Mouse (Mus musculus): ENCODE results near the gene Ercc1. TPM values are rescaled to one million over a fixed set of nuclear protein-coding genes. Genes with fewer than 3 reads are reported as not detected.

Gene Ercc1
- polyA plus RNA-seq, 1 experiment from 2014 or later = 68.4 TPM

- Histone ChIP-seq H3K4me2 (ENCODE audit: low read length) (no peak overlapping the region), H3K27me3 (ENCODE audit: insufficient read depth, low read length) (0 out of 2 replicates have a peak, but pooled peaks cover 4% of the 10 kb centered on the region), H3K9ac (ENCODE audit: low read depth, low read length) (no peak overlapping the region), H3K36me3 (ENCODE audit: insufficient read depth, low read length) (no peaks in the 10 kb centered on the region), H3K9me3 (replicated peaks; ENCODE audit: low read length) (no peaks in the 10 kb centered on the region), H3K4me1 (replicated peaks; ENCODE audit: insufficient read depth, low read length) (peaks cover 8% of the 10 kb centered on the region), H3K27ac (no peak overlapping the region), H3K4me3 (replicated peaks; ENCODE audit: low read depth, low read length) (no peak overlapping the region)
- no peak for TF ChIP-seq CTCF (IDR thresholded peaks at IDR 0.05; ENCODE audit: low read depth)
- no peak for DNase-seq (ENCODE audit: low spot score)
- WGBS = 55% methylated on average over 14 of the region's 14 CpGs
- no peak for ATAC-seq (replicated peaks; ENCODE audit: low FRiP score, low read depth)
These were observed 28.0 kb upstream of the Ercc1 start for GRCm38 (mm10) chr7:19316451-19317161.

GRCm38 (mm10) chr7:19318201-19318600, 26.4 kb upstream of the Ercc1 start:
- Histone ChIP-seq H3K9ac (ENCODE audit: low read depth, low read length) (no peak overlapping the region), H3K4me1 (replicated peaks; ENCODE audit: insufficient read depth, low read length) (peaks cover 8% of the 10 kb centered on the region), H3K27me3 (ENCODE audit: insufficient read depth, low read length) (0 out of 2 replicates have a peak, but pooled peaks cover 4% of the 10 kb centered on the region), H3K27ac (no peak overlapping the region), H3K36me3 (ENCODE audit: insufficient read depth, low read length) (no peaks in the 10 kb centered on the region), H3K4me3 (replicated peaks; ENCODE audit: low read depth, low read length) (no peak overlapping the region), H3K9me3 (replicated peaks; ENCODE audit: low read length) (no peaks in the 10 kb centered on the region), H3K4me2 (ENCODE audit: low read length) (no peak overlapping the region)
- no peak for TF ChIP-seq CTCF (IDR thresholded peaks at IDR 0.05; ENCODE audit: low read depth)
- WGBS = 63% methylated on average over 2 of the region's 2 CpGs
- DNase-seq (ENCODE audit: low spot score) (no peak), ATAC-seq (replicated peaks; ENCODE audit: low FRiP score, low read depth) (no peak)

- H3K9ac ChIP-seq (ENCODE audit: low read depth, low read length) = no peak overlapping the region
- DNase-seq (ENCODE audit: low spot score) = no peak
- no peaks in the 10 kb centered on the region for H3K9me3 ChIP-seq (replicated peaks; ENCODE audit: low read length)
- peaks cover 8% of the 10 kb centered on the region for H3K4me1 ChIP-seq (replicated peaks; ENCODE audit: insufficient read depth, low read length)
- H3K36me3 ChIP-seq (ENCODE audit: insufficient read depth, low read length) = no peaks in the 10 kb centered on the region
- H3K27ac ChIP-seq = no peak overlapping the region
- H3K27me3 ChIP-seq (ENCODE audit: insufficient read depth, low read length) = 0 out of 2 replicates have a peak, but pooled peaks cover 4% of the 10 kb centered on the region
- WGBS = 78% methylated on average over 7 of the region's 7 CpGs
- no peak for ATAC-seq (replicated peaks; ENCODE audit: low FRiP score, low read depth)
- H3K4me3 ChIP-seq (replicated peaks; ENCODE audit: low read depth, low read length) = no peak overlapping the region
- TF ChIP-seq CTCF (IDR thresholded peaks at IDR 0.05; ENCODE audit: low read depth) = no peak
- H3K4me2 ChIP-seq (ENCODE audit: low read length) = no peak overlapping the region
These were observed 25.9 kb upstream of the Ercc1 start for GRCm38 (mm10) chr7:19318676-19319075.

- Histone ChIP-seq H3K4me1 (replicated peaks; ENCODE audit: insufficient read depth, low read length) (peaks cover 8% of the 10 kb centered on the region), H3K4me2 (ENCODE audit: low read length) (peak overlapping the region; percentile 75), H3K9ac (ENCODE audit: low read depth, low read length) (peak overlapping the region; percentile 41; the same call in 1 of the 2 replicates), H3K9me3 (replicated peaks; ENCODE audit: low read length) (no peaks in the 10 kb centered on the region), H3K36me3 (ENCODE audit: insufficient read depth, low read length) (no peaks in the 10 kb centered on the region), H3K4me3 (replicated peaks; ENCODE audit: low read depth, low read length) (peak overlapping the region; percentile 36), H3K27ac (no peak overlapping the region), H3K27me3 (ENCODE audit: insufficient read depth, low read length) (0 out of 2 replicates have a peak, but pooled peaks cover 4% of the 10 kb centered on the region)
- WGBS = 15% methylated on average over 9 of the region's 9 CpGs
- DNase-seq (ENCODE audit: low spot score) = no peak
- ATAC-seq (replicated peaks; ENCODE audit: low FRiP score, low read depth) = peak; percentile 60
- no peak for TF ChIP-seq CTCF (IDR thresholded peaks at IDR 0.05; ENCODE audit: low read depth)
These were observed 25.1 kb upstream of the Ercc1 start for GRCm38 (mm10) chr7:19319458-19319857.

GRCm38 (mm10) chr7:19319906-19320305, 24.7 kb upstream of the Ercc1 start:
- H3K9ac ChIP-seq (ENCODE audit: low read depth, low read length) = peak overlapping the region; percentile 41; the same call in 1 of the 2 replicates
- peak overlapping the region; percentile 75 for H3K4me2 ChIP-seq (ENCODE audit: low read length)
- H3K36me3 ChIP-seq (ENCODE audit: insufficient read depth, low read length) = no peaks in the 10 kb centered on the region
- peaks cover 8% of the 10 kb centered on the region for H3K4me1 ChIP-seq (replicated peaks; ENCODE audit: insufficient read depth, low read length)
- H3K27ac ChIP-seq = no peak overlapping the region
- TF ChIP-seq CTCF (IDR thresholded peaks at IDR 0.05; ENCODE audit: low read depth) = no peak
- 0 out of 2 replicates have a peak, but pooled peaks cover 4% of the 10 kb centered on the region for H3K27me3 ChIP-seq (ENCODE audit: insufficient read depth, low read length)
- H3K4me3 ChIP-seq (replicated peaks; ENCODE audit: low read depth, low read length) = peak overlapping the region; percentile 36
- ATAC-seq (replicated peaks; ENCODE audit: low FRiP score, low read depth) (peak; percentile 95), DNase-seq (ENCODE audit: low spot score) (peak; percentile 98)
- no peaks in the 10 kb centered on the region for H3K9me3 ChIP-seq (replicated peaks; ENCODE audit: low read length)
- under 1% methylated on average over 41 of the region's 41 CpGs for WGBS

- H3K4me3 ChIP-seq (replicated peaks; ENCODE audit: low read depth, low read length) = no peak overlapping the region
- TF ChIP-seq CTCF (IDR thresholded peaks at IDR 0.05; ENCODE audit: low read depth) = no peak
- no peak for ATAC-seq (replicated peaks; ENCODE audit: low FRiP score, low read depth)
- no peaks in the 10 kb centered on the region for H3K36me3 ChIP-seq (ENCODE audit: insufficient read depth, low read length)
- H3K4me1 ChIP-seq (replicated peaks; ENCODE audit: insufficient read depth, low read length) = peaks cover 8% of the 10 kb centered on the region
- H3K4me2 ChIP-seq (ENCODE audit: low read length) = peak overlapping the region; percentile 75; the same call in 1 of the 2 replicates
- 33% methylated on average over 7 of the region's 7 CpGs for WGBS
- H3K9ac ChIP-seq (ENCODE audit: low read depth, low read length) = peak overlapping the region; percentile 13; the same call in 1 of the 2 replicates
- no peak overlapping the region for H3K27ac ChIP-seq
- H3K9me3 ChIP-seq (replicated peaks; ENCODE audit: low read length) = no peaks in the 10 kb centered on the region
- no peak for DNase-seq (ENCODE audit: low spot score)
- H3K27me3 ChIP-seq (ENCODE audit: insufficient read depth, low read length) = 0 out of 2 replicates have a peak, but pooled peaks cover 4% of the 10 kb centered on the region
These were observed 23.9 kb upstream of the Ercc1 start for GRCm38 (mm10) chr7:19320637-19321036.
